Mouse (Mus musculus) heart, postnatal 0 days (tissue): ENCODE measurements at regions not wholly inside any gene's neighbourhood (a gene's known extent, or its start where the extent isn't known, plus 50 kb on each side); places are given as distances from the start of the nearest gene placed in this dataset.
A peak's percentile ranks its signal among the peaks of the same experiment; 100 is the strongest.

ENCODE experiments used
- ATAC-seq: fragments of 200-750 bp; cut with Nextera tagmentation; 2 replicates; pipeline ENCODE4 v1.8.0; 2017; ENCODE audit warnings: low read depth, moderate number of reproducible peaks, moderate library complexity; ENCODE audit not compliant: insufficient read depth
- DNase-seq: peaks from one replicate; pipeline ENCODE4 v3.0.0-alpha.2; 2016; ENCODE audit warnings: low spot score
- H3K27ac ChIP-seq: fragments of 300-500 bp; sonication (generic); 2 replicates; pipeline ENCODE4 v1.5.1; 2014; ENCODE audit warnings: low read depth, mild to moderate bottlenecking
- H3K27me3 ChIP-seq: fragments of 300-500 bp; sonication (generic); 2 replicates; pipeline ENCODE4 v1.6.1; 2014; ENCODE audit warnings: low read length, mixed read lengths; ENCODE audit not compliant: control insufficient read depth, insufficient read depth
- H3K36me3 ChIP-seq: fragments of 300-500 bp; sonication (generic); replicated peaks from 2 replicates; pipeline ENCODE4 v1.6.1; 2014; ENCODE audit warnings: low read length, mixed read lengths; ENCODE audit not compliant: control insufficient read depth, insufficient read depth
- H3K4me1 ChIP-seq: fragments of 300-500 bp; sonication (generic); 2 replicates; pipeline ENCODE4 v1.6.1; 2014; ENCODE audit warnings: antibody characterized with exemption; ENCODE audit not compliant: control insufficient read depth, insufficient read depth
- H3K4me2 ChIP-seq: fragments of 300-500 bp; sonication (generic); 2 replicates; pipeline ENCODE4 v1.6.1; 2014; ENCODE audit warnings: low read depth, mild to moderate bottlenecking, low read length, moderate library complexity
- H3K4me3 ChIP-seq: fragments of 300-500 bp; sonication (generic); 2 replicates; pipeline ENCODE4 v1.5.1; 2014; ENCODE audit warnings: low read depth, low read length
- H3K9ac ChIP-seq: fragments of 300-500 bp; sonication (generic); replicated peaks from 2 replicates; pipeline ENCODE4 v1.6.1; 2014; ENCODE audit warnings: low read depth, low read length, mixed read lengths
- H3K9me3 ChIP-seq: fragments of 300-500 bp; sonication (generic); replicated peaks from 2 replicates; pipeline ENCODE4 v1.6.1; 2016; ENCODE audit warnings: low read length; ENCODE audit not compliant: control insufficient read depth
- CTCF ChIP-seq: IDR thresholded peaks from 2 replicates; pipeline ENCODE4 v1.5.1; 2016; ENCODE audit warnings: antibody characterized with exemption, control low read depth, low read depth
- EP300 ChIP-seq: IDR thresholded peaks from 2 replicates; pipeline ENCODE4 v1.6.1; 2016; ENCODE audit warnings: antibody characterized with exemption, low read depth
- WGBS: fragments of 180-500 bp; shearing (Covaris S2); extraction: QIAGEN DNeasy Blood & Tissue Kit; methylation state at CpG from one replicate; pipeline ENCODE4 v1.1.7; 2014; 5-methylcytosine and 5-hydroxymethylcytosine counted together

DNA sequence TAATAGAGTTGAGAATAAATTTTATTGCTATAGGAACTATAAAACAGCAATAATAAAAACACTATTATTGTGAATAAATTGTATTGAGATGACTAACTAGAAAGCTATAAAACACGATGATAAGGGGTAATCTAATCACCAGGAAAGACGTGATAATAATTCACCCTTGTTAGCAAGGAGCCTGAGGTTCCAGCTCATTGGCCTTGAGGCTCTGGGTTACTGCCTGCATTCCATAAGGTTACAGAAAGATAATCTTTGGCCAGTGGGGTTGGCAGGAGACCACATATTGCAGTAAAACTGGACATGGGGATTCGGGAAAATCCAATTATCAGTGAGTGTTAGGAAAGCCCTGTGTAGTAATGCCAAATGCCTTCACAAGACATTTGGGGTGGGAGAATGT, 134.1 kb upstream of the 4933402D24Rik start:
- Histone ChIP-seq H3K4me1 (peaks cover 5% of the 10 kb centered on the region; the same call in 1 of the 2 replicates), H3K36me3 (no peaks in the 10 kb centered on the region), H3K9ac (no peak overlapping the region), H3K9me3 (no peaks in the 10 kb centered on the region), H3K4me3 (no peak overlapping the region), H3K4me2 (no peak overlapping the region), H3K27ac (0 out of 2 replicates have a peak overlapping the region, but pooled peaks have one; percentile 26), H3K27me3 (no peaks in the 10 kb centered on the region)
- WGBS, result 20% methylated on average over 3 of the region's 3 CpGs
- no peak for ATAC-seq
- TF ChIP-seq CTCF, result no peak
- TF ChIP-seq EP300, result no peak
- no peak for DNase-seq

DNA sequence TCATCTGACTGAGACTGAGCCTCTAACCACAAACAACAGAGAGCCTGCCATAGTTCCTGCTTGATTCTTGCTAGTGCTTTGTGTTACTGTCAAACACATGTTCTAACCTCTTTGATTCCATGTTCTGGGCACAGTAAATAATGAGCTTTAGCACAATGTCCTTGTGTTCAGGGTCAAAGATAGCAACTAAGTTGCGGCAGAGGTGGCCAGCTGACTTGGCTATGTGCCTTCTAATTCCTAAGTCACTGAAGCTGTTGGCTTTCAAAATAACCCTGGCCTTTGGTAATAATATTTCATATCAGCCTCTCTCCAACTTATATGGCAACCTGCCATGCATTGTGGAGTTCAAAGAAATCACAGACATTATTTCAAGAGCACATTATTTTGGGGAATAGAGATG, 133.3 kb upstream of the 4933402D24Rik start:
- Histone ChIP-seq H3K4me1 (peaks cover 5% of the 10 kb centered on the region; the same call in 1 of the 2 replicates), H3K36me3 (no peaks in the 10 kb centered on the region), H3K4me2 (no peak overlapping the region), H3K27ac (peak overlapping the region; percentile 65; the same call in 1 of the 2 replicates), H3K9me3 (no peaks in the 10 kb centered on the region), H3K4me3 (no peak overlapping the region), H3K9ac (no peak overlapping the region), H3K27me3 (no peaks in the 10 kb centered on the region)
- WGBS, result 7% methylated on average over 1 of the region's 1 CpGs
- DNase-seq (peak; percentile 75), ATAC-seq (peak; percentile 76)
- TF ChIP-seq CTCF (no peak), EP300 (no peak)

- Histone ChIP-seq H3K4me3 (no peak overlapping the region), H3K9ac (no peak overlapping the region), H3K4me2 (no peak overlapping the region), H3K9me3 (no peaks in the 10 kb centered on the region), H3K27ac (no peak overlapping the region), H3K4me1 (peaks cover 5% of the 10 kb centered on the region; the same call in 1 of the 2 replicates), H3K27me3 (no peaks in the 10 kb centered on the region), H3K36me3 (no peaks in the 10 kb centered on the region)
- 66% methylated on average over 10 of the region's 10 CpGs for WGBS
- TF ChIP-seq CTCF (no peak), EP300 (no peak)
- DNase-seq, result no peak
- ATAC-seq, result no peak
Measured at GRCm38 (mm10) chr1:63899631-63900577, 130.8 kb upstream of the 4933402D24Rik start.

- Histone ChIP-seq H3K9ac (no peak overlapping the region), H3K4me3 (no peak overlapping the region), H3K27ac (no peak overlapping the region), H3K9me3 (no peaks in the 10 kb centered on the region), H3K4me1 (peaks cover 5% of the 10 kb centered on the region; the same call in 1 of the 2 replicates), H3K36me3 (no peaks in the 10 kb centered on the region), H3K4me2 (no peak overlapping the region), H3K27me3 (no peaks in the 10 kb centered on the region)
- ATAC-seq, result no peak
- TF ChIP-seq CTCF (no peak), EP300 (no peak)
- DNase-seq, result no peak
- WGBS, result 65% methylated on average over 2 of the region's 2 CpGs
Measured at GRCm38 (mm10) chr1:63898766-63899165, 129.7 kb upstream of the 4933402D24Rik start.

GRCm38 (mm10) chr1:63897556-63897955, 128.5 kb upstream of the 4933402D24Rik start:
- Histone ChIP-seq H3K9ac (no peak overlapping the region), H3K27me3 (no peaks in the 10 kb centered on the region), H3K4me3 (no peak overlapping the region), H3K9me3 (no peaks in the 10 kb centered on the region), H3K36me3 (no peaks in the 10 kb centered on the region), H3K27ac (no peak overlapping the region), H3K4me1 (peaks cover 5% of the 10 kb centered on the region; the same call in 1 of the 2 replicates), H3K4me2 (no peak overlapping the region)
- DNase-seq (no peak), ATAC-seq (no peak)
- WGBS, result 64% methylated on average over 2 of the region's 2 CpGs
- no peak for TF ChIP-seq EP300
- no peak for TF ChIP-seq CTCF
